Mouse (Mus musculus): ENCODE data around the gene Gm28308. TPM values are rescaled to one million over a fixed set of nuclear protein-coding genes. Genes with fewer than 3 reads are reported as not detected.

Gm28308 gene
- total RNA-seq, 2 experiments from 2014 or later: not detected

DNA sequence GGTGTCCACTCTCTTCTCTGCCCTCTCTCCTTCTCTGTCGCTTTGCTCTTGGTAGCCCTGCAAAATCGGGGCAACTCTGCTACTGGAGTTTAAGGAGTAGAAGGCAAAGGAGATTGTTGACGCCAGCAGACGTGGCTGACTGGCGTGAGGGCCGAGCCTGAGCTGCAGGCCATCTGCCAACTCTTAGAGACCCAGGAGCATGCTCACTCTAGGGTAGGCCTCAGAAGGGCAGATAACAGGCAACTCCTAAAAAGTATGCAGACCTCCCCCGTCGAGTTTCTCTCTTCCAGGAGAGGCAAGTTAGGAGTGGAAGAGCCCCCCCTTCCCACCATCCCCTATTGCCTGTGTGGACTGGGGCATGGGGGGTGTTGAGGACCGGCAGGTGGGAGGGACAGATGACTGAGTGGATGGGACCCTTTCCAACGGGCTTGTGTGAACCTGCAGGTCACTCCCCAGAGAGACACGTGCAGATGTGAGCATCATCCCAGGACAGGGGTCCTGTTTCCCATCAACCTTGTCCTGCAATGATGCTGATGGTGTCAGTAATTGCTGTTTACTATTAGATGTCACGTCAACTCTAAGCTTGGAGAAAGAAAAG is 53.9 kb downstream of the Gm28308 start:
- no peak overlapping the region for H3K27ac ChIP-seq
- TF ChIP-seq CTCF (IDR thresholded peaks at IDR 0.05): no peak
- intact Hi-C loops (cut with DNase I): loop anchor here (5.0 kb wide), 1 partner anchor 147 kb away; the partner anchor contains the start of gene Skap2
- no peak for DNase-seq (ENCODE audit: extremely low spot score in 1 of 2, low spot score in 2 of 2)
- H3K4me3 ChIP-seq: no peak overlapping the region

DNA sequence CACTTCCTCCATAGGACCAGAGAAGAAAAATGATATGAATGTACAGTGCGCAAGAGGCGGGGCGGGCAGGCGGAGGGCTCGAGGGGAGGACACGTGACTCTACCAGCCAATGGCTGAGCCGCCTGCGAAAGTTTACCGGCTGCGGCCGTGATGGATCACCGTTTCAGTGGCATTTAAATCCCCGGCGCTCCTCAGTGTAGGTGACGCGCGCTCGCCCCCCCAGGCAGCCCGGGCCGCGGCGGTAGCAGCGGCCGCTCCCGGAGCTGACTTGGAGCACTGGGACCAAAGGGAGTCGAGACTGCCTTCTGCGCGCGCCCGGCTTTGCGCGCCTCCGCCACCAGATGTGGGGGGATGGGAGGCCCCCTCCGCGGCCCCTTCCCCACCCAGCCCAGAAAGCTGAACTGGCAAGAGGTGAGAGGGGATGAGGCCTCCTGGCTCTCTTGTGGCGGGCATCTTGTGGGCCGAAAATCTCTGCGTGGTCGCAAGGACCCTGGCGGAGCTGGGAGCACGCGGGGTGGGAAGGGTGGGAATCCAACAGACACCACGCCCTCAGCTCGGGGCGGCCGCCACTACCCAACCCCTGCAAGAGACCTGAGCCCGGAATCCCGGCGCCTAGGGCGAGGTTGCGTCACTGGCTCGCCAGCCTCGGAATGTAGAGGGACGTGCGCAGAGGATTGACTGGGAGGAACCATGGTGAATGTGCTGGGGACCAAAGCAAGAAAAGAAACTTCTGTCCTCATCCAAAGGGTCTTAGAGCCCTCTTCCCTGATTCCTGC is 54.7 kb downstream of the Gm28308 start, which contains the start of gene Hoxa1:
Gene Hoxa1, minus strand, starts transcription at position 42 of the 776 bp plus-strand sequence.
- peak within 1 kb of the TSS; percentile 28; the same call in 1 of the 2 replicates for H3K4me3 ChIP-seq
- no peak within 1 kb of the TSS for H3K27ac ChIP-seq
- intact Hi-C loops (cut with DNase I): loop anchor here (5.0 kb wide), 1 partner anchor 146 kb away; the partner anchor contains the start of gene Skap2
- no peak for TF ChIP-seq CTCF (IDR thresholded peaks at IDR 0.05)
- DNase-seq (ENCODE audit: extremely low spot score in 1 of 2, low spot score in 2 of 2): no peak

DNA sequence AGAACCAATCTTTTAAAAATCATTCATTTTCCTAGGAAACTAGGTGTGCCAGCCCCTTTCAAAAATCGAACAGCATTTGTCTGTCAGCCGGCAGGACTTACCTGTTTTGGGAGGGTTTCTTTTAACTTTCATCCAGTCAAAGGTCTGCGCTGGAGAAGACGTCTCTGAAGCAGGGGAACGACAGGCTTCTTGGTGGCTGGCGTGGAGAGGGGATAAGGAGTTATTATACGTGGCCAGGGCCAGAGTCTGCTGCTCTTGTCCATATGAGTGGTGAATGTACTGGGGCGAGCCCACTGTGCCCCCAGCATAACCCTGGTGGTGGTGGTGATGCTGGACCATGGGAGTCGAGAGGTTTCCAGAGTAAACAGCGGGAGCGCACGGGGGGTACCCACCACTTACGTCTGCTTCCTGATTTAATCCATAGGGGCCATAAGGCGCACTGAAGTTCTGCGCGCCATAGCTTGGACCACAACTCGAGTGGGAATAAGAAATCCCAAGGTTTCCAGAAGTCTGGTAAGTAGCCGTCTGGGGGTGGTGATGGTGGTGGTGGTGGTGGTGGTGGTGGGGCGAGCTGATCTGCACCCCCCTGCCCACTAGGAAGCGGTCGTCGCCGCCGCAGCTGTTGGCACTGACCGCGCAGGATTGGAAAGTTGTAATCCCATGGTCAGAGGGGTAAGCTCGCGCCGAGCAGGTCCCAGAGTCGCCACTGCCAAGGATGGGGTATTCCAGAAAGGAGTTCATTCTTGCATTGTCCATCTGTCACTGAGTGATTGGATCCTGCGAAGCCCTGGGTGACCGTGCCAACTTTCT is 55.5 kb downstream of the Gm28308 start:
- no peak overlapping the region for H3K4me3 ChIP-seq
- TF ChIP-seq CTCF (IDR thresholded peaks at IDR 0.05): no peak
- intact Hi-C loops (cut with DNase I): loop anchor here (5.0 kb wide), 1 partner anchor 145 kb away; the partner anchor contains the start of gene Skap2
- no peak for DNase-seq (ENCODE audit: extremely low spot score in 1 of 2, low spot score in 2 of 2)
- no peak overlapping the region for H3K27ac ChIP-seq

GRCm38 (mm10) chr6:52156551-52157200 is 56.5 kb downstream of the Gm28308 start:
- Histone ChIP-seq H3K4me3 (no peak overlapping the region), H3K27ac (no peak overlapping the region)
- intact Hi-C loops (cut with DNase I): loop anchor here (5.0 kb wide), 1 partner anchor 144 kb away; the partner anchor contains the start of gene Skap2
- DNase-seq (ENCODE audit: extremely low spot score in 1 of 2, low spot score in 2 of 2): no peak
- TF ChIP-seq CTCF (IDR thresholded peaks at IDR 0.05): no peak

GRCm38 (mm10) chr6:52155471-52155870 is 57.7 kb downstream of the Gm28308 start:
- Histone ChIP-seq H3K27ac (no peak overlapping the region), H3K4me3 (no peak overlapping the region)
- intact Hi-C loops (cut with DNase I): loop anchor here (5.0 kb wide), 1 partner anchor 143 kb away; the partner anchor contains the start of gene Skap2
- no peak for DNase-seq (ENCODE audit: extremely low spot score in 1 of 2, low spot score in 2 of 2)
- TF ChIP-seq CTCF (IDR thresholded peaks at IDR 0.05): no peak

- Histone ChIP-seq H3K27ac (no peak overlapping the region), H3K4me3 (no peak overlapping the region)
- TF ChIP-seq CTCF (IDR thresholded peaks at IDR 0.05): no peak
- intact Hi-C loops (cut with DNase I): no loop called here
- DNase-seq (ENCODE audit: extremely low spot score in 1 of 2, low spot score in 2 of 2): no peak
Observed at GRCm38 (mm10) chr6:52154044-52154443, 59.1 kb downstream of the Gm28308 start.

DNA sequence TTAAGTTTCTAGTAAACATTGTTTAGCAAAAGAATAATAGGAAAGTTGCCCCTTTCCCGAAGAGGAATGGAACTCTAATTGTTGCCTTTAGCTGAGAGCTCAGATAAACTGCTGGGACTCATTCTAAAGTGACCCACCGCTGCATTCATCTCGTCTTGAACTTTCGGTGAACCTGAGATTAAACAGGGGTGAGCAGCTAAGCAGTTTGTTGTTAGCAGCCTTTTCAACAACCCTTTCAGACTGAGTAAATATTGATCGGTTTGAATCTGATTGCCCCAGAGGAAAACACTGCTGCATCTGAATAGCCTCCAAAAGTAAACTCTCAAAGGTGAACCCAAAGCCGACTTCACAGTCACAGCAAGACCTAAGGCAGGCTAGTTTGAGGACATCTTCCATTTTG is 59.9 kb downstream of the Gm28308 start:
- Histone ChIP-seq H3K27ac (no peak overlapping the region), H3K4me3 (no peak overlapping the region)
- intact Hi-C loops (cut with DNase I): loop anchor here (1.0 kb wide), 1 partner anchor 37 kb away; no protein-coding TSS in a partner anchor
- DNase-seq (ENCODE audit: extremely low spot score in 1 of 2, low spot score in 2 of 2): no peak
- TF ChIP-seq CTCF (IDR thresholded peaks at IDR 0.05): no peak

GRCm38 (mm10) chr6:52152226-52153193 is 60.6 kb downstream of the Gm28308 start:
- intact Hi-C loops (cut with DNase I): loop anchor here (1.0 kb wide), 1 partner anchor 38 kb away; no protein-coding TSS in a partner anchor
- H3K4me3 ChIP-seq: no peak overlapping the region
- TF ChIP-seq CTCF (IDR thresholded peaks at IDR 0.05): no peak

DNA sequence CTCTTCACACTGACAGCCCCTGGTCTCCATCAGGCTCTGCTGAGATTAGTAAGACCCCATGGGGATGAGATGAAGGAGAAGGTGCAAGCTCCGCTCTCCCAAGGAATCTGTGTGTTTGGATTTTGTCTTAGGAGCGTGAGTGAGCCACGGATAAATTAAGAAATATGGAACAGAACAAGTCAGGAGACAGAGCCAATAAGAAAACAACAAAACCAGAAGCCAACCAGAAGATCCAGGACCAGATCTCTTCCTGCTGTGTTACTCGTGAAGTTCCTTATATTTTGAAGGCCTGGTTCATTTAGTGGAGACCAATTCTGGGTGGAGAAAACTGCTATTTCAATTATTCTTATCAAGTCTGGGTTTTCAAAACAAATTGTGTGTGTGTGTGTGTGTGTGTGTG is 61.6 kb downstream of the Gm28308 start:
- no peak for DNase-seq (ENCODE audit: extremely low spot score in 1 of 2, low spot score in 2 of 2)
- no peak overlapping the region for H3K4me3 ChIP-seq
- intact Hi-C loops (cut with DNase I): no loop called here
- TF ChIP-seq CTCF (IDR thresholded peaks at IDR 0.05): no peak
- H3K27ac ChIP-seq: no peak overlapping the region

More at GRCm38 (mm10) chr6:52152226-52153193, 60.6 kb downstream of the Gm28308 start:
- no peak for DNase-seq (ENCODE audit: extremely low spot score in 1 of 2, low spot score in 2 of 2)
- no peak overlapping the region for H3K27ac ChIP-seq

DNA sequence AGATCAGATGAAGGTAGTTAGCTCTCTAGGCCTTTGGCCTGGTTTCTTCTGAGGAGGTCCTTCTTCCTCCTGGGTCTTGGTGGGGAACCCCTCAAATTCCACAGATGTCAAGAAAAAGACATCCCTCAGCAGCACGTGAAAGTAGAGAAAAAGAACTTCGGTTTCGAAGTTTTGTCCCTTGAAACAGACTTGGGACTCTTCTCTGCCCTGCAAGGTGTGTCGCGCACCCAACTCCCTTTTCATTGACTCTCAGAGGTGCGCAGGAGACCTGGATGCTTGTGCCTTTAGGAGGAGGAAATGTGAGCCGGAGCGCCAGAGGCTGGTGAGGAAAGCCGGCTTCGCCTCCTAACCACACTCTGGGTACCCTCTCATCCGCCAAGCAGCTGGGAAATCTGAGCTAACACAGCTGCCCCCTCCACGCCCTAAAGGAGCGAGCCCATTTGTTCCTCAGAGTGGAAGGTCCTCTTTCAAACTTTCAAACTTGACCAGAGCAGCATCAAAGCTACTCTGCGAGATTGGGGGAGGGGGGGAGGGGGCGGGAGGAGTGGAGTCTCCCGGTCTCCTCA is 62.7 kb downstream of the Gm28308 start:
- intact Hi-C loops (cut with DNase I): no loop called here
- Histone ChIP-seq H3K27ac (no peak overlapping the region), H3K4me3 (no peak overlapping the region)
- no peak for TF ChIP-seq CTCF (IDR thresholded peaks at IDR 0.05)
- no peak for DNase-seq (ENCODE audit: extremely low spot score in 1 of 2, low spot score in 2 of 2)

All from left cerebral cortex, adult 2 months (tissue).